Mouse (Mus musculus) C2C12 (cell line): ENCODE data around the gene Stk10. TPM values are rescaled to one million over a fixed set of nuclear protein-coding genes. Genes with fewer than 3 reads are reported as not detected.

Source experiments
- H3K27me3 ChIP-seq: one replicate; pipeline ENCODE4 v1.6.1; 2011; ENCODE audit not compliant: control insufficient read depth, insufficient read depth, insufficient read length
- H3K36me3 ChIP-seq: one replicate; pipeline ENCODE4 v1.6.1; 2011; ENCODE audit not compliant: control insufficient read depth, insufficient read depth
- H3K4me3 ChIP-seq: one replicate; pipeline ENCODE4 v1.5.1; 2011; ENCODE audit warnings: mild to moderate bottlenecking, control low read depth; ENCODE audit not compliant: poor library complexity, insufficient read depth, severe bottlenecking
- H3K79me2 ChIP-seq: one replicate; pipeline ENCODE4 v1.6.1; 2011; ENCODE audit not compliant: control insufficient read depth, insufficient read depth
- H3K79me3 ChIP-seq: one replicate; pipeline ENCODE4 v1.6.1; 2011; ENCODE audit warnings: low read depth, control low read depth
- H3ac ChIP-seq: one replicate; pipeline ENCODE3; 2011; ENCODE audit warnings: low read depth; ENCODE audit not compliant: control insufficient read depth, insufficient read length
- CEBPB ChIP-seq: IDR thresholded peaks from one replicate; pipeline ENCODE4 v1.6.1; 2011; ENCODE audit warnings: low read depth, mild to moderate bottlenecking, control low read depth, moderate library complexity
- CTCF ChIP-seq: IDR thresholded peaks from one replicate; pipeline ENCODE4 v1.5.1; 2011; ENCODE audit not compliant: control insufficient read depth, insufficient read depth, insufficient read length
- FOSL1 ChIP-seq: IDR thresholded peaks from one replicate; pipeline ENCODE4 v1.8.0; 2011; ENCODE audit warnings: mild to moderate bottlenecking, low read length; ENCODE audit not compliant: poor library complexity, insufficient read depth, severe bottlenecking
- MAX ChIP-seq: IDR thresholded peaks from one replicate; pipeline ENCODE4 v1.6.1; 2011; ENCODE audit warnings: mild to moderate bottlenecking, control low read depth
- MYOD1 ChIP-seq: IDR thresholded peaks from one replicate; pipeline ENCODE4 v1.6.1; 2011; ENCODE audit warnings: low read depth; ENCODE audit not compliant: control insufficient read depth, insufficient read length
- MYOG ChIP-seq: IDR thresholded peaks from one replicate; pipeline ENCODE4 v1.6.1; 2011; ENCODE audit not compliant: control insufficient read depth, insufficient read length; ENCODE audit errors: extremely low read depth
- USF1 ChIP-seq: IDR thresholded peaks from one replicate; pipeline ENCODE4 v1.6.1; 2011; ENCODE audit warnings: low read depth, mild to moderate bottlenecking, control low read depth, moderate library complexity
- polyA plus RNA-seq: library from polyadenylated mRNA; unstranded; fragments of >200 nt; fragmentation: generic; extraction: Trizol; gene quantifications from one replicate; pipeline ENCODE4 v1.2.1, GENCODE M21; 2012; ENCODE audit warnings: missing spikeins

Stk10 gene
- polyA plus RNA-seq, 1 experiment, result 8.2 TPM

DNA sequence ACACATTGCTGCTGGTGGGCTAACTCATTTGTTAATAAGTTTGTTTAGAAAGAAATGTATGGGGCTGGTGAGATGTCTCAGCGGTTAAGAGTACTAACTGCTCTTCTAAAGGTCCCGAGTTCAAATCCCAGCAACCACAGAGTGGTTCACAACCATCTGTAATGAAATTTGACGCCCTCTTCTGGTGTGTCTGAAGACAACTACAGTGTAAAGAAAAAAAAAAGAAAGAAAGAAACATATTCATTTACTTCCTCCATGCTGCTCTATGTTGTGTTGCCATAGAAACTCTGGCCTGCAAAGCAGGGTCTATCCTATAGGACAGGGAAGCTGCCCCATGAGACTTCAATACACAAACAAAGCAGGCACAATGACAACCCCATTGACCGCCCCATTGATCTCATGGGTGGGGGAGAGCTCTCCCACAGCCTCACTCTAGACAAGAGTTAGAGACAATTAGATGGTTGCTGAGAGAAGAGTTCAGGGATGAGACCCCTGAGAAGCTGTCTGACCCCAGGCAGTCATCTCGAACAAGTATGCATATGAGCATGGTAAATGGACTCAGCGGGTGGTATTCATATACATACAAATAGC lies 86.9 kb downstream of the Stk10 start:
- Histone ChIP-seq H3K79me3 (no peaks in the 10 kb centered on the region), H3K79me2 (no peaks in the 10 kb centered on the region), H3ac (no peak overlapping the region), H3K4me3 (no peak overlapping the region), H3K27me3 (no peaks in the 10 kb centered on the region), H3K36me3 (peaks cover 54% of the 10 kb centered on the region)
- TF ChIP-seq USF1 (no peak), MYOD1 (no peak), MAX (no peak), MYOG (no peak), CEBPB (no peak), FOSL1 (no peak), CTCF (no peak)

DNA sequence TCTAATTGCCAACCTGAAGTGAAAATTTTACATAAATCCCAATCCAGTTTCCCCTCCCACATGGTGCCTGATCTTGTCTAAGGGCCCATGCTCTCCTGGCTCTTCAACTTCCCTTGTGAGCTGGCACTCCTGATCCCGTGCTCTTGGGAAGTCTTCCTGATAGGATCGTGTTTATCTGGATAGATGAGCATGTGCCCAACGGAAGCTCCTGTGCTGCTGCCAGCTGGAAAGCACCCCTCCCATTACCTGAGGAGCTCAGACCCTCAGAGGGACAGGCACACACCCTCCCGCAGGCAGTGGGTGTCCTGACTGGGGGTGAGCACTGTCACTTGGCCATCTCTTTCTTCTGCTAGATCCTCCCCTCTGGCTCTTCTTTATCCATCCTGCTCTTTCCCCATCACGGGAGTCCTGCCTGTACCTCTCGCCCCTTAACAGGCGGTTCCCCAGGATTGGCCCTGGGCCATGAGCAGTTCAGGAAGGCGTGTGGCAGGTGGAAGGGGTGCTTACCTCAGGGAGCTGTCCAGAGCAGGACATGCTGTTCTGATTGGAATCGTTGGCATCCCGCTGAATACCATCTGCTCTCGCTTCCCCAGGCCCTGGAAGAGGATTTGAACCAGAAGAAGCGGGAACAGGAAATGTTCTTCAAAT lies 88.8 kb downstream of the Stk10 start:
- H3ac ChIP-seq, result no peak overlapping the region
- H3K79me3 ChIP-seq, result no peaks in the 10 kb centered on the region
- TF ChIP-seq CEBPB (no peak), FOSL1 (no peak), MYOG (no peak), MAX (no peak), MYOD1 (no peak), CTCF (no peak), USF1 (no peak)
- H3K36me3 ChIP-seq, result peaks cover 49% of the 10 kb centered on the region
- no peaks in the 10 kb centered on the region for H3K27me3 ChIP-seq
- H3K79me2 ChIP-seq, result no peaks in the 10 kb centered on the region
- no peak overlapping the region for H3K4me3 ChIP-seq

DNA sequence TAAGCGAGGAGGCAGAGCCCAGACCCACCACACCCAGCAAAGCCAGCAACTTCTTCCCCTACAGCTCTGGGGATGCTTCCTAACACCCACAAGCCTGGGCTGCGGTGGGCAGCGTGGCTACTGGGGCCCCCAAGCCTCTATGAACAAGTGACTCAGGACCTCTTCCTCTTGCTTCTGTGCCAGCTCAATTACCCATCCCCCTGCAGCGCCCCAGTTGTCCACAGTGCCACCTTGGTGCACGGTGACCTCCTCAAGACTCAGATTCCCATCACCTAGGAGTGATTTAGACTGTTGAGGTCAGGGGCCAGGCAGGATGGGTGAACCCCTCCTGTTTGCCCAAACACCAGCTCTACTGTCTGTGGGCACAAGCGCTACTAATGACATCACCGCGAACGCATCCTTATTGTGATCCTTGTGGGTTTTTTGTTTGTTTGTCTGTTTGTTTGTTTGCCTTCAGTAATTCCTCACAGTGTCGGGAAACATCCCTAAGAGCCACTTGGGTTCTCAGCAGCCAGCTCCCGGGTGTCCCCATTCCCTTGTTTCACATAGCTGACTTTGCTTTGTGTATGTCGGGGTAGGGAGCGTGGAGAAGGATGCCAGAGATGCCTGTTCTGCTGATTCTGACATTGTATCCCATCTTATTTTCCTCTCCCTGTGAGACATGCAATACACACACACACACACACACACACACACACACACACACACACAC lies 89.5 kb downstream of the Stk10 start:
- no peak overlapping the region for H3K4me3 ChIP-seq
- no peak overlapping the region for H3ac ChIP-seq
- H3K79me3 ChIP-seq, result no peaks in the 10 kb centered on the region
- H3K79me2 ChIP-seq, result no peaks in the 10 kb centered on the region
- peaks cover 49% of the 10 kb centered on the region for H3K36me3 ChIP-seq
- TF ChIP-seq CTCF, result no peak
- TF ChIP-seq CEBPB, result no peak
- no peak for TF ChIP-seq MYOD1
- TF ChIP-seq USF1, result no peak
- TF ChIP-seq FOSL1, result no peak
- no peak for TF ChIP-seq MYOG
- no peak for TF ChIP-seq MAX
- no peaks in the 10 kb centered on the region for H3K27me3 ChIP-seq

DNA sequence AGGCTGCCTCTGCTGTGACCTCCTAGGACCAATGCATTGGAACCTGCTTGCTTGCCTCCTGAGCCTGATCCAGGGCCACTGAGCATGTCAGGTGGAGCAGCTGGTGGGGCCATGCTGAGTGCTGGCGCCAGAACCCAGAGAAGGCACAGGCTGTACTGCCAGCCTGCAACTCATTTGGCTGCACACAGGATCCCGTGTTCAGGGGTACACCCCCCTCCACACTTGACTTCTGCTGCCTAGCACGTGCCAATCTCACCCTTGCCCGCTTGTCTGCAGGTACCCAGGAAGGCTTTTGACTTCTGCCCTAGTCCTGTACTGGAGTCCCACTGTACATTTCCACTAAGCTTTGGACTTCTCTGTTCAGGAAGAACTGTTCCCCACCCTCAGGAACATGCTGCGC lies 90.1 kb downstream of the Stk10 start:
- H3K27me3 ChIP-seq, result no peaks in the 10 kb centered on the region
- H3K4me3 ChIP-seq, result no peak overlapping the region
- no peaks in the 10 kb centered on the region for H3K79me2 ChIP-seq
- H3K79me3 ChIP-seq, result no peaks in the 10 kb centered on the region
- H3ac ChIP-seq, result no peak overlapping the region
- no peak for TF ChIP-seq CEBPB
- no peak for TF ChIP-seq MYOD1
- no peak for TF ChIP-seq MAX
- TF ChIP-seq MYOG, result no peak
- no peak for TF ChIP-seq FOSL1
- TF ChIP-seq USF1, result no peak
- no peak for TF ChIP-seq CTCF
- peaks cover 43% of the 10 kb centered on the region for H3K36me3 ChIP-seq

DNA sequence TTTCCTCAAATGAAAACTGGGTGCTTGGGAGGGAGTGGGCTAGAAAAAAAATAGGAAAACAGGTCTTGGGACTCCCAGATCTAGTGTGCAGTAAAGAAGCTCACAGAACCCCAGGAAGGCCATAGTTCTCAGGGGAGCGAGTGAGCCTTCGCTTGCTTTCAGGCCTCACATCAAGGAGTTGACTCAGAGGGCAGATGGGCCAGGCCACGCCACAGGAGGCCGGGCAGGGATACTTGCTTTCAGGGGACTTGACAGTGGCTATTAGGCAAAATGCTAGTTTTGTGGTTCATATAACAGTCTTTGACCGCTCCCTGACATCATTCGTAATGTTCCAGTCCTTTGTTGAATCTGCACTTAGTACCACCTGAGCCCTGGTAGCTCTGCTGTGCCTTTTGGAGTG lies 90.8 kb downstream of the Stk10 start:
- no peak for TF ChIP-seq MYOD1
- no peak for TF ChIP-seq CEBPB
- no peak for TF ChIP-seq FOSL1
- no peak for TF ChIP-seq CTCF
- TF ChIP-seq MYOG, result no peak
- no peak for TF ChIP-seq USF1
- no peak for TF ChIP-seq MAX
- Histone ChIP-seq H3K79me2 (no peaks in the 10 kb centered on the region), H3K36me3 (peaks cover 40% of the 10 kb centered on the region), H3K79me3 (no peaks in the 10 kb centered on the region), H3ac (no peak overlapping the region), H3K27me3 (no peaks in the 10 kb centered on the region), H3K4me3 (no peak overlapping the region)
